Mouse (Mus musculus) kidney, postnatal 0 days (tissue): ENCODE results near the gene Ccdc77. TPM values are rescaled to one million over a fixed set of nuclear protein-coding genes. Genes with fewer than 3 reads are reported as not detected.

ENCODE experiments used
- ATAC-seq: fragments of 200-750 bp; cut with Nextera tagmentation; replicated peaks from 2 replicates; pipeline ENCODE4 v1.8.0; 2017; ENCODE audit warnings: low read depth, moderate number of reproducible peaks, moderate TSS enrichment, moderate library complexity; ENCODE audit not compliant: low FRiP score
- DNase-seq: peaks from one replicate; pipeline ENCODE4 v3.0.0-alpha.2; 2016; ENCODE audit warnings: low spot score
- H3K27ac ChIP-seq: fragments of 300-500 bp; sonication (generic); 2 replicates; pipeline ENCODE4 v1.5.1; 2014; ENCODE audit warnings: mild to moderate bottlenecking
- H3K27me3 ChIP-seq: fragments of 300-500 bp; sonication (generic); 2 replicates; pipeline ENCODE4 v1.6.1; 2014; ENCODE audit warnings: low read length, mixed read lengths; ENCODE audit not compliant: insufficient read depth
- H3K36me3 ChIP-seq: fragments of 300-500 bp; sonication (generic); 2 replicates; pipeline ENCODE4 v1.6.1; 2014; ENCODE audit warnings: low read length, mixed read lengths; ENCODE audit not compliant: insufficient read depth
- H3K4me1 ChIP-seq: fragments of 300-500 bp; sonication (generic); replicated peaks from 2 replicates; pipeline ENCODE4 v1.6.1; 2014; ENCODE audit warnings: antibody characterized with exemption, low read length, mixed read lengths; ENCODE audit not compliant: insufficient read depth
- H3K4me2 ChIP-seq: fragments of 300-500 bp; sonication (generic); 2 replicates; pipeline ENCODE4 v1.6.1; 2014; ENCODE audit warnings: mild to moderate bottlenecking, low read length, moderate library complexity, mixed read lengths
- H3K4me3 ChIP-seq: fragments of 300-500 bp; sonication (generic); replicated peaks from 2 replicates; pipeline ENCODE4 v1.5.1; 2014; ENCODE audit warnings: low read depth, low read length
- H3K9ac ChIP-seq: fragments of 300-500 bp; sonication (generic); 2 replicates; pipeline ENCODE4 v1.6.1; 2014; ENCODE audit warnings: low read depth, low read length
- H3K9me3 ChIP-seq: fragments of 300-500 bp; sonication (generic); replicated peaks from 2 replicates; pipeline ENCODE4 v1.6.1; 2016; ENCODE audit warnings: low read length, inconsistent platforms, mixed read lengths
- CTCF ChIP-seq: IDR thresholded peaks from 2 replicates; pipeline ENCODE4 v1.5.1; 2016; ENCODE audit warnings: antibody characterized with exemption, low read depth, mild to moderate bottlenecking, moderate library complexity
- WGBS: fragments of 180-500 bp; shearing (Covaris S2); extraction: QIAGEN DNeasy Blood & Tissue Kit; methylation state at CpG from one replicate; pipeline ENCODE4 v1.1.7; 2014; 5-methylcytosine and 5-hydroxymethylcytosine counted together
- polyA plus RNA-seq: library from polyadenylated mRNA; unstranded; fragments of >200 nt; fragmentation: Nextera tagmentation; extraction: Ambion mirVana; gene quantifications from 2 replicates; pipeline ENCODE4 v1.2.1, GENCODE M21; 2015

Gene Ccdc77
- polyA plus RNA-seq, 1 experiment from 2014 or later = 16.9 TPM

DNA sequence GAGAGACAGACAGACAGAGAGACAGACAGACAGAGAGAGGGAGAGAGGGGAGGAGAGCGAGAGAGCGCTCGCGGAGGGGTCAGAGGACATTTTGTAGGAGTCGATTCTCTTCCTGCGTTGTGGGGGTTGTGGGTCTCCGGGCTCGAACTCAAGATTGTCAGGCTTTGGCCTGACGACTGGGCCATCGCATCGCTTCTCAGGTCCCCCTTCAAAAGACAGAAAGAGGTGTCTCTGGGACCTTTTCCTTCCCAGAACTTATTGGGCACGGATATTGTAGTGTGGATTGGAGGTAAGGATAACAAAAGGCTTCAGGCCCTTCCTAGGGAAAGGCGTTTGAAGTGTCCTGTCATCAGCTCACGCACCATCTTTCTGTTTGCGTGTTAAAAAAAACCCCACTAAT is 877 bp upstream of the Ccdc77 start:
- Histone ChIP-seq H3K4me3 (peak overlapping the region; percentile 80), H3K4me2 (peak overlapping the region; percentile 65), H3K4me1 (peaks cover 4% of the 10 kb centered on the region; the same call in 1 of the 2 replicates), H3K9ac (peak overlapping the region; percentile 87), H3K27me3 (no peaks in the 10 kb centered on the region), H3K36me3 (peaks cover 16% of the 10 kb centered on the region; the same call in 1 of the 2 replicates), H3K9me3 (no peaks in the 10 kb centered on the region), H3K27ac (peak overlapping the region; percentile 96; the same call in 1 of the 2 replicates)
- TF ChIP-seq CTCF = no peak
- DNase-seq (peak; percentile 43), ATAC-seq (no peak)
- 2% methylated on average over 15 of the region's 15 CpGs for WGBS

DNA sequence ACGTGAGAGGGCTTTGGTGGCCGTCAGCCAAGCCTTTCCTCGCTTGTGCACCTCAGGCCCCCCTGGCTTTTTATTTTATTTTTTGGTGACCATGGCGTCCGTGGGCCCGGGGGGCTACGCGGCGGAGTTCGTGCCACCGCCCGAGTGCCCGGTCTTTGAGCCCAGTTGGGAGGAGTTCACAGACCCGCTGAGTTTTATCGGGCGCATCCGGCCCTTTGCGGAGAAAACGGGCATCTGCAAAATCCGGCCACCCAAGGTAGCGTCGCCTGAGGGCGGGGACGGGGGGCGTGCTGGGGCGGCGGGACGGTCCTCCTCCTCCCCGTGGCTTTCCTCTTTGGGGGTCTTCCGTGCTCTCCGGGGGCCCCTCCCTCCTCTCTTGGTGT is 340 bp upstream of the Ccdc77 start:
- H3K4me3 ChIP-seq = peak overlapping the region; percentile 80
- H3K4me2 ChIP-seq = peak overlapping the region; percentile 65
- peaks cover 4% of the 10 kb centered on the region; the same call in 1 of the 2 replicates for H3K4me1 ChIP-seq
- no peak for TF ChIP-seq CTCF
- H3K27ac ChIP-seq = peak overlapping the region; percentile 96
- peaks cover 15% of the 10 kb centered on the region; the same call in 1 of the 2 replicates for H3K36me3 ChIP-seq
- DNase-seq (peak; percentile 16), ATAC-seq (0 out of 2 replicates have a peak, but pooled peaks have one; percentile 8)
- H3K9ac ChIP-seq = peak overlapping the region; percentile 87
- H3K9me3 ChIP-seq = no peaks in the 10 kb centered on the region
- no peaks in the 10 kb centered on the region for H3K27me3 ChIP-seq
- under 1% methylated on average over 31 of the region's 31 CpGs for WGBS

DNA sequence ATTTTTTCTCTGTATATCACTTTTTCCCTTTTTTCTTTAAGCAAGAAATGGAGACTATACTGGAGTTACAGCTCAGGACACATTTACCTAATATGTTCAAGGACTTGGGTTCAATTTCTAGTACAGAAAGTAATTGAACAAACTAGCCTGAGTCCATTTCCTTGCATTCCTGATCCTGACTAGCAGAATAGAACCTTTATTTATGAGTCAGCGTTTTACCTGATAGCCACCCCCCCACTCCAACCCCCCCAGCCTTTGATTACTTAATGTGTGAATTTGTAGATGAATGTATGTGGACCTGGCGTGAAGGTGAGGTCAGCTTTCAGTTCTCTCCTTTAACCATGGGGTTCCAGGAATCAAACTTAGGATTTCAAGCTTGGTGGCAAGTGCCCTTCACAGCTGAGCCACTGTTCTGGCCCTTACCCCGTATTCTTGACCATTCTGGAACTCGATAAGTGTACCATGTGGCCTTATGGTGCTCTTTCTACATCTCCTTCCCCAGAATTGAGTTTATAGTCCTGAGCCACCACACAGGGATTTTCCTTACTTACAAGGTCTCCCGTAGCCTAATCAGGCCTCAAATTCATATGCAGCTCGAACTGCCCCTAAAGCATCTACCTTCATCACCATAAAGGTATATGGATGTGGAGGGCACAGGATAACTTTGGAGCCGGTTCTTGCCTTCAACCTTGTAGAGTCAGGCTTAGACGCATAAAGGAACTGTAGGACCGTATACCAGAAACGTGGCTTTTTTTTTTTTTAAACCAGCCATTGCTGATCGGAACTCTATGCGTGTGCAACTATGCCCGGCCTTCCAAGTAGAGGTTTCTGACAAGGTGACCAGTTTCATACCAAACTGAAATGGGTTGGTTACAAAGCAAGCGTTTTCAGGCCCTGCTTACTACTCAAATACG is 1.1 kb downstream of the Ccdc77 start:
- 0 out of 2 replicates have a peak, but pooled peaks have one; percentile 1 for ATAC-seq
- WGBS = 21% methylated on average over 15 of the region's 15 CpGs

DNA sequence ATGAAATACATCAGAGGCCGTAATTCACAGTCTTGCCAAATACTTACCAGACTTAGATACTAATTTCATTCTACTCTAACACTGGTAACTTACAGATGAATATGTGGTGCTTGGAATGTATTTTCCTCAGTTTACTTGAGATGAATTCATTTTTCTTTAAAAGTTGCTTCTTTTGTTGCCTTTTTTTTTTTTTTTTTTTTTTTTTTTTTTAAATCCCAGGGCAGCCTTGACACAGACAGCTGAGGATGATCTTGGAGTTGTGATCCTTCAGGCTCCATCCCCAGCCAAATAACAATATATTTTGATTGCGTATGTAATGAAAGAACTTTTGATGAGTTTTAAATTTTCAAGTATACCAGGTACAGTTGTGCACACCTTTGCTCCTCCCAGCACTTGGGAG is 2.0 kb downstream of the Ccdc77 start:
- ATAC-seq (no peak), DNase-seq (no peak)
- Histone ChIP-seq H3K4me3 (no peak overlapping the region), H3K27me3 (no peaks in the 10 kb centered on the region), H3K36me3 (no peaks in the 10 kb centered on the region), H3K27ac (no peak overlapping the region), H3K9me3 (no peaks in the 10 kb centered on the region), H3K4me1 (peaks cover 4% of the 10 kb centered on the region; the same call in 1 of the 2 replicates), H3K4me2 (no peak overlapping the region), H3K9ac (no peak overlapping the region)
- no peak for TF ChIP-seq CTCF
- WGBS = 96% methylated on average over 2 of the region's 2 CpGs

More for the DNA sequence above, 1.1 kb downstream of the Ccdc77 start:
- peaks cover 1% of the 10 kb centered on the region; the same call in 1 of the 2 replicates for H3K36me3 ChIP-seq
- no peaks in the 10 kb centered on the region for H3K27me3 ChIP-seq
- H3K4me2 ChIP-seq = peak overlapping the region; percentile 65
- no peaks in the 10 kb centered on the region for H3K9me3 ChIP-seq
- peak overlapping the region; percentile 87 for H3K9ac ChIP-seq
- TF ChIP-seq CTCF = no peak
- peak overlapping the region; percentile 96 for H3K27ac ChIP-seq
- H3K4me3 ChIP-seq = peak overlapping the region; percentile 80
- DNase-seq = peak; percentile 12
- H3K4me1 ChIP-seq = peaks cover 4% of the 10 kb centered on the region; the same call in 1 of the 2 replicates

DNA sequence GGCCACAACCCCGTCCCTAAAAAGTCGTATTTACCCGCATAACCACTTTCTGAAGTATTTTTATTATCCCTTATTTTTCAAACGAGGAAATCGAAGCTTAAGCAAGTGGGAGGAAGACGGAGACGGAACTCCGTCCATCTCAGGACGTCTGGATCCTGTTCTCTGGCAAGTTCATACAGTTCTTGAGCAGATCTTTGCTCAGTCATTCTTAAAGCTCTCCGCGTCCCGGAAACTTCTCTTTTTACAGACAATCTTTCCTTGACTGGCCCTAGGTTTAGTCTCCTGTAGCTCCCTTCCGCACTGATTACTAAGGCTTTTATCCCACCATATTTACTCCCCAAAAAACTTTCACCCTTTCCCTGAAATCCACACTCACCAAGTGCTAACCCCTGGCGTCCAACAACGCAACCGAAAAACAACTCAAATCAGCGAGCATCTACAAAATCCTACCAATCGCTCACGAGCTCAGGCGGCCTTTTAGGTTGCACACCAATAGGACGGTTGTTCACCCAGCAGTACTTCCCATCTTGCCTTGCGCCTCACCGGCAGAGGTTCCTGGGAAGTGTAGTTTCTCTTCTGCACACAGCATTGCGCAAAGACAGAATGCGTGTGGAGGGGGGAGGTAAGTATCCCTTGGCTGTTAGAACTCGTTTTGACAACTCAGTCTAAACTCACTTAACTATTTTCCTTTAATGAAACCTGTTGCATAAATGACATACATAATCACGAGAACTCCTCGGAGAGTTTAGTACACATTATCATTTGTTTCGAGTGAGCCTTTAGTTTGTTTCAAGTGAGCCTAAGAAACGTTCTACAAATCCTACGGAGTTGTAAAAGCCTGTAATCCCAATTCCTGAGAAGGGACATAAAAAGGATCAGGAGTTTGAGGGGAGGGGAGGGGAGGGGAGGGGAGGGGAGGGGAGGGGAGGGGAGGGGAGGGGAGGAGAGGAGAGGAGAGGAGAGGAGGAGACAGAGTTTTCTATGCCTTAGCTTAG is 6.9 kb downstream of the Ccdc77 start:
- ATAC-seq (peak; percentile 96), DNase-seq (peak; percentile 98)
- WGBS = under 1% methylated on average over 31 of the region's 31 CpGs
- Histone ChIP-seq H3K27ac (peak overlapping the region; percentile 86), H3K4me3 (peak overlapping the region; percentile 44), H3K27me3 (no peaks in the 10 kb centered on the region), H3K4me1 (peaks cover 8% of the 10 kb centered on the region; the same call in 1 of the 2 replicates), H3K36me3 (no peaks in the 10 kb centered on the region), H3K9ac (peak overlapping the region; percentile 66), H3K4me2 (peak overlapping the region; percentile 64), H3K9me3 (no peaks in the 10 kb centered on the region)
- TF ChIP-seq CTCF = peak; percentile 40; the same call in 1 of the 2 replicates
